Mouse (Mus musculus) adrenal gland, adult 18-20 months (tissue): ENCODE data around the gene Klhl26. TPM values are rescaled to one million over a fixed set of nuclear protein-coding genes. Genes with fewer than 3 reads are reported as not detected.
A peak's percentile ranks its signal among the peaks of the same experiment; 100 is the strongest.

Experiments
- DNase-seq, 2 experiments: peaks; one replicate each; pipeline ENCODE4 v3.0.0; 2021 to 2022; ENCODE audit warnings: low spot score in 2 of 2
- total RNA-seq, 2 experiments: library from RNA; stranded (reverse); gene quantifications; 1 replicate in 1 of 2; 2 replicates in 1 of 2; pipeline ENCODE4 v1.2.3; 2021

The Klhl26 gene
- total RNA-seq, 2 experiments from 2014 or later: 26.0 to 27.0 TPM

DNA sequence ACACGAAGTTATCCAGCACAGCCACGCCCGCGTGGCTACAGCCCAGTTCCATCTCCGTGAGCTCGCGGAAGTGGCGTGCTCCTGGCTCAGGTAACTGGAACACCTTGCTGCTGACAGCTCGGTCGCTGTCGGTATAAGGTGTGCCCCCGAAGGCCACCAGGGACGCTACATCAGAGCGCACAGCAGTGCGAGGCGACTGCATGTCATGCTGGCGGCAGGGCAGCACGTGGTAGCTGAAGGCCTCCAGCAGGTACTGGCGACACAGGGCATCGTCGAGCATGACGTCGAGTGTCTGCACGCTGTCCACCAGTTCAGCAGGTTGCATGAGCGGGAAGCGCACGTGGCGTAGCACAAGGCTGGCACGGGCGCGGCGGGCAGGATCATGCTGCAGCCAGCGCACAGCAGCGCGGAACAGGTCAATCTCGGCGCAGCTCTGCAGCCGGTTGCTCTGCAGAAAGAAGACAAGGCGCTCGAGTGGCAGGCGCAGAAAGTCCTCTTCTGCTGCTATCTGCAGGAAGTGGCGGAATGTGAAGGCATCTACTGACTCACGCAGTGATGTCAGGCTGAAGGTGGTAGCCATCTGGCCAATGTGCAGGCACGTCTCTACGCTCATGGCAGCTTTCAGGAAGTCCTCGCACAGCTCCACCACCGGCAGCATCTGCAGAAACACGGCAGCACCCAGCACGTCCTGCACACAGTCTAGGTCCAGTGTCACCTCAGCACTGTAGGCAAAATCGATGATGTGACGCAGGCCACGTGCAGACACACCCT lies 24.4 kb downstream of the Klhl26 start:
- DNase-seq: no peak

DNA sequence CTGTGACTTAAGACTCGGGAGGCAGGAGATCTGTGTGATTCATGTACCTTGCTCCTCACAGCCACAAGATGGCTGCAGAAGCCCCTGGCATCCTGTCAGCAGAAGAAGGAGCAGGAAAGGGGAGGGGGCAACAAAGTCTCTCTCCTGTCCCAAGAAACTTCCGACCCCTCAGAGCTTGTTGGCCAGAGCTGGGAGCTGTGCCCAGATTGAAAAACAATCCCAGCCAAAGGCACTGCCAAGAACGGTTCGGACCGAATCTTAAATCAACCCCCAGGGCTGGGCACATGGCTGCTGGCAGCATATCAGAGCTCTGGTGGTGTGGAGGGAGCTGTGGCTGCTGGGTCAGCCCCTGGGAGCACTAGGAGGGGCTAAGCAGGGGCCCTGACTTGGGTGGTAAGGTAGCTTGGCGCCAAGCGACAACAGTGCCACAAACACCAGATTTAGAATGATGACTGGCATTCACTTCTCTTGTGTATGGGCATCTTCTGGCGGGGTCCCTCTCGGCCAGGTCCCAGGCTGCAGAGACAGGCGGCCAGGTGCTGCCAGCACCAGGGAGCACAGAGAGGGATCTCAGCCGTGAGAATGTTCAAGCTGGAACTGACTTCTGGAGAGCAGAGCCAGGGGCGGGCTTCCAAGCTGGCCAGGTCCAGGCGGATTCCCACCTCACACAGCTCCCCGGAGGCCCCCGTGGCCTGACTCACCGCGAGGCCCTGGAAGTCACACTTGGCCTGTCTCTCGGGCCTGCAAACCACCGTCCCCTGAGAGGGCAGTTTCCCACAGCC lies 28.9 kb downstream of the Klhl26 start:
- DNase-seq: no peak

DNA sequence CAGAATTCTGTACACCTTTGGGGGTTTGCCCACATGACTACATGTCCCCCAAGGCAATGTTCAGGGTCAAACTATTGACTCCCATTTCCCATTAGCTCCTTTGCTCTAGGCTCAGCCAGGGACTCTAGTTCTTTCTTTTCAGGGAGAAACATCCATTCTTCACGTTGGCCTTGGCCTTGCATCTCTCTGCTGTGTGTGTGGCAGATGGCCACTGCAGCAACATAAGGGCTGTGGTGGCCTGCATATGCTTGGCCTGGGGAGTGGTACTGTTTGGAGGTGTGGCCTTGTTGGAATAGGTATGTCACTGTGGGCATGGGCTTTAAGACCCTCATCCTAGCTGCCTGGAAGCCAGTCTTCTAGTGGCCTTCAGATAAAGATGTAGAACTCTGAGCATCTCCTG lies 30.8 kb downstream of the Klhl26 start:
- no peak for DNase-seq

DNA sequence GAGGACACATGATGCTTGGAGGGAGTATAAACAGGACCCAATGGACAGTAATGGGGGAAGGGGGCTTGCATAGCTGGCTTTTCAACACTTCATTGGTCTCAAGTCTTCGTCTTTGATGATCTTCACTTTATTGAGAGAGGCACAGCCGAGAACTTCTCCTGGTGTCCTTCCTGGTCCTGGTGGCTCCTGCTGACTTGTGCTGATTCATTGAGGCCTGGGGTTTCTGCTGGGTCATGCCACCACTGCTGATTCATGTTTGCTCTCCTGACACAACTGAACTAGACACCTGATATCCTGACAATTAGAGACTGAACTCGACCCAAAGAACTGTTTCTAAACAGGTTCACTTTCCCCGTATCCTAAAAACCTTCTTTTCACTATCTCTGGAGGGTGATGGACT lies 33.4 kb downstream of the Klhl26 start:
- no peak for DNase-seq

DNA sequence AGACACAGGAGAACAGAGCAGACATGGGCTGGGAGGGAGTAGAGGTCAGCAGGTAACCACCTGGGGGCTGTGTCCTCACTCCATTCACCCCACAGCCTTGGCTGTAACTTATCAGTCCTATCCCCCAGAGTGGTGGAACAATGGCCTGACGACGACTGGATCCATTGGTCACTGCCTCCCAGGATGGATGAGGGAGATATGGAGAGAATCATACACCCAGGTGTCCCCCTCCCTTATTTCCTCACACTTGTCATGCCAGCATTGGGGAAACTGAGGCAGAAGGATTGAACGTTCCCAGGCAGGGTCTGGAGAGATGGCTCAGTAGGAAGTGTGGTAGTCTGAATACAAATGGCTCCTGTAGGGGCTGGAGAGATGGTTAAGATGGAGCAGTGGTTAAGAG lies 35.2 kb downstream of the Klhl26 start:
- no peak for DNase-seq

DNA sequence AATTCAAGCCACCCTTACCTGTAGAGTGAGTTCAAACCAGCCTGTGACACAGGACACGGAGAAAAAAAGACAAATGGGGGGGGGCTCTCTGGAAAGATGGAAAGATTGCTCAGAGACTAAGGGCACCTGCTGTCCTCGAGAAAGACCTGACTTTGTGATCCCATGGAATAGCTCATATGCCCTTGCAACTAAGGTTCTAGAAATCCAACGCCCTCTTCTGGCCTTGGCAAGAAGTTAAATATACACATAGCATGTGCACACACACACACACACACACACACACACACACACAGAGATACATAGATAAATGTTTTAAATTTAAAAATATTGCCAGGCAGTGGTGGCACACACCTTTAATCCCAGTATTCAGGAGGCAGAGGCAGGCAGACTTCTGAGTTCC lies 36.5 kb downstream of the Klhl26 start:
- no peak for DNase-seq

DNA sequence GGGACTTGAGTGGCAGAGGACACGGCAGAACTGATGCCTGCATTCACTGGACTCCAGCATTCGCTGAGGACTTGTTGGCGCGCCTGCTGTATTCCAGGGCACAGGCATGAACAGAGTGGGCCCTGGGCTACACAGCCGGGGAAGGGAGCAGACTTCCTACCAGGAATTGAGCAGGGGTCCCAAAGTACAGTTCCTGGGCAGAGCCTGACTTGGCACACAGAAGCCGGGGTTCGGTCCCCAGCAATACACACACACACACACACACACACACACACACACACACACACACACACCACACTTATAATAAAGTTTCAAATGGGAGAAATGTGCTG lies 37.0 kb downstream of the Klhl26 start:
- DNase-seq: no peak

DNA sequence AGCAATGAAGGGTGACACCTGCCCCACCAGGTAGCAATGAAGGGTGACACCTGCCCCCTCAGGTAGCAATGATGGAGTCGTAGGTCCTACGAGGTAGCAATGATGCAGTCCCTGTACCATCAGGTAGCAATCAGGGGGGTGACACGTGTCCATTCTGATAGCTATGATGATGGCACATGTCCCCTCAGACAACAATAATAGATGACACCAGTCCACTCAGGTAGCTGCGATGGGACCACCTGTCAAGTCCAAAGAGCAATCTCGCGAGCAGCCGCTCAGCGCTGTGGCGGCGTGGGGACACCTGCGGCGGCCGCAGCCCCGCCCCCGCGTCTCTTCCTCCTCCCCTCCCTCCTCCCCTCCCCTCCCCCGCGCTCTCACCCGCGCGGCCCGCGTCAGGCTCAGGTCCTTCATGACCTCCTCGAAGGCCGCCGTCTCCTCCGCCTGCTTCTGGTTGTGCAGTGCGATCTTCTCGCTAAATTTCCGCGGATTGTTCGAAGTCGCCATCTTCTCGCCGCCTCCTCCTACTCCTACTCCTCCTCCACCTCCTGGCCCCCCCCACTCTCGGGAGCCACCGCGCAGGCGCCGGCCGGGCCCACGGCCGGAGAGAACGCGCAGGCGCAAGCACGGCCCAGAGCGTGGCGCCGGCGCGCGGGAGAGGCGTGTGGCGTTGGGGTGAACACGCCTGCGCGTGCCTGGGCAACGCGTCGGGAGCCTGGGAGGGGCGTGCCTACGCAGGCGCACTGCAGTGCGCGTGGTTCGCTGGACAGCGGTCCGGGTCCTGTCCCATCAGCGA lies 37.5 kb downstream of the Klhl26 start, which contains the start of gene Crtc1:
Gene Crtc1 (minus strand): TSS at position 525 of the 793 bp plus-strand sequence.
- DNase-seq: peak; percentile 98

- no peak for DNase-seq
Measured at GRCm38 (mm10) chr8:70438423-70438822, 38.3 kb downstream of the Klhl26 start.

- DNase-seq: no peak
Measured at GRCm38 (mm10) chr8:70435156-70435555, 41.6 kb downstream of the Klhl26 start.

GRCm38 (mm10) chr8:70432991-70433536 lies 43.7 kb downstream of the Klhl26 start:
- no peak for DNase-seq

DNA sequence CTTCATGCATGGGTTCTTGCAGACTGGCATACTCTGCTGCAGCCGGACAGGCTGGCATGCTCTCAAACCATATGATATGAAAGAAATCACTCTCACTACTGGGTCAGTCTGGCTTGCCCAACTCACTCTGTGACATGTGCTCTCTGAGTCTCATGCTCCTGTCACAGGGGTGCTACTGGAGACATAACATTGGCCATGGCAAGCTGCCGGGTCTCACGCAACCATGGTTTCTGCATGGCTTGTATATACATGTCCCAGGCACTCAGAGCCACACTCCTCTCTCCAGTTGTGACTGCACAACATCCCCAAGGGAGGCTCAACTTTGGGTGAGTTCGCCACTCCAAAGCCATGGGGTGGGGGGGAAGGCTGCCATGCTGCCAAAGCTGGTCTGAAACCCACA lies 45.6 kb downstream of the Klhl26 start:
- no peak for DNase-seq

GRCm38 (mm10) chr8:70426300-70426907 lies 50.4 kb downstream of the Klhl26 start:
- no peak for DNase-seq

DNA sequence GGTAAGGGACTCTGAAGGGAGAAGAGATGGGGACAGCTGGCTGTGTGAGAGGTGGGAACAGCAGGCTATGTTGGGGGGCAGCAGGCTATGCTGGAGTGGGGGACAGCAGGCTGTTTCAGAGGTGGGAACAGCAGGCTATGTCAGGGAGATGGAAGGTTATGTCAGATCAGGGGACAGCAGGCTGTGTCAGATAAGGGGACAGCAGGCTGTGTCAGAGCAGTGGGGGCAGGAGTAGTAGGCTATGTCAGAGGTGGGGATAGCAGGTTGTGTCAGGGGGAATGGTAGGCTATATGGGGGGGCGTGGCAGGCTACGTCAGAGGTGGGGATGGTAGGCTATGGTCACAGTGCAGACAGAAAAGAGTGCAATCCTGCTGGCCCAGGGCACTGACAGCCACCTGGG lies 54.0 kb downstream of the Klhl26 start:
- no peak for DNase-seq

DNA sequence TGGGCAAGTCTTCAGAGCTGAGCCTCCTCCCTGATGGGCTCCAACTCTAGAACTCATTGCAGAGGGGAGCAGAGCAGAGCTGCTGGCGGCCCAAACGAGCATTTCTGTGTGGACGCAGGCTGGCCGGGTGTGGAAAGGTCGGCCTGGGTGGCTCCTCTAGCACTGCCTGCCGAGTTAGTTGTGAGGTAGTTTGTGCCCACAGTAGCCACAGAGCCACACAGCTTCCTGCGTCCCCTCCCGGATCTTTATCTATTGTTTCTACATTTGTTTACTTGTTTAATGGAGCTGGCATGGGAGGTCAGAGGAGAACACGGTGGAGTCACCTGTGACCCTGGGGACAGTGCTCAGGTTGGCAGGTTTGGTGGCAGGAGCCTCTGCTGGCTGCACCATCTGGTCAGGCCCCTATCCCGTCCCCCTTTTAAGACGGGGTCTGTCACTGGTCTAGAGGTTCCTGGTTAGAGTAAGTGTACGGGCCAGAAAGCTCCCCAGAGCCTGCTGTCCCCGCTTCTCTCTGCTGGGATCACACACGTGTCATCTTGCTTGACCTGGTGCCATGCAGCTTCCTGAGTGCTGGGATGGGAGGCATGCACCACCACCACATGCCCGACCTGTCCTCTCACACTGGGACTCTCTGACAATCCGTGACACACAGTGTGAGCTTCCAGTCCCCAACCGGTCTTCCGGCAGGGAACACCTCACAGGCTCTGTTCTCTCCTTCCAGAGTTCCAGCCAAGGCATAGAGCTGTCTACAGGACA lies 55.2 kb downstream of the Klhl26 start:
- no peak for DNase-seq

GRCm38 (mm10) chr8:70419879-70420643 lies 56.7 kb downstream of the Klhl26 start:
- no peak for DNase-seq

GRCm38 (mm10) chr8:70418954-70419353 lies 57.8 kb downstream of the Klhl26 start:
- no peak for DNase-seq

DNA sequence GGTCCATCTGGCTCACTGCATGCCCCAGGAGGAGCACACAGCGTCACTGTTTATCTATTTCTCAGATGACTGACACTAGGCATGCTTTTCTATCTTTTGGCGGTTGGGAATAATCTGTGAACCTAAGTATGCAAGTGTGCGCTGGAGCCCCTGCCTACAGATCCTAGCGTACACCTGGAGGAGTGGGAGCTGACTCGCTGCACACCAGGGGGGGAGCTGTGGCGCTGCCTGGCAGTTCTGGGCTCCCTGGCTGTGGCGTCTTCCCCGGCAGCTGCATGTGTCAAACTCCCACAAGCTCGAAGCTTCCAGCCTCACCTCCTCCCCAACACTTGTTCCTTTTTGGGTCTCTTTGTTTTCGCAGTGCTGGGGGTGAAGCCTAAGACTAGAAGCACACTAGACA lies 58.9 kb downstream of the Klhl26 start:
- DNase-seq: no peak

GRCm38 (mm10) chr8:70416941-70417340 lies 59.8 kb downstream of the Klhl26 start:
- DNase-seq: no peak
